Mouse (Mus musculus) kidney, adult 11 months (tissue): ENCODE results near the gene Gstk1.

ENCODE experiments used
- DNase-seq: peaks from one replicate; pipeline ENCODE4 v3.0.0; 2022

Gstk1 gene

DNA sequence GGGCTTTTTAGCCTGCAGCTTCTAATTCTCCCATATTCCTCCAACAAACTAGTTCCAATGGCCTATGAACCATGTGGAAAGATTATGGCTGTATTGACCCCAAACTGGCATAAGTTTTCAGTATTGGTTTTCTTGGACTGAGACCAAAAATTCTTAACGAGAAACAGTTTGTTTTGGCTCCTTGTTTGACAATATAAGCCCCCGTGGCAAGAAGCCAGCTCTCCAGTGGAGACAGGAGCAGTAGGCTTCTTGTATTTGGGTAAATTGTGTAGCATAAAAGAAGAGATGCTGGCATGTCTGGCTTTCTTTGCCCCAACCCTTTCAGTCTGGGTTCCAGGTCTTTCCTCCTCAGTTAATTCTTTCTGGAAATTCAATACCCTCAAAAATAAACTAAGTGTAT, 30.4 kb downstream of the Gstk1 start:
- no peak for DNase-seq

DNA sequence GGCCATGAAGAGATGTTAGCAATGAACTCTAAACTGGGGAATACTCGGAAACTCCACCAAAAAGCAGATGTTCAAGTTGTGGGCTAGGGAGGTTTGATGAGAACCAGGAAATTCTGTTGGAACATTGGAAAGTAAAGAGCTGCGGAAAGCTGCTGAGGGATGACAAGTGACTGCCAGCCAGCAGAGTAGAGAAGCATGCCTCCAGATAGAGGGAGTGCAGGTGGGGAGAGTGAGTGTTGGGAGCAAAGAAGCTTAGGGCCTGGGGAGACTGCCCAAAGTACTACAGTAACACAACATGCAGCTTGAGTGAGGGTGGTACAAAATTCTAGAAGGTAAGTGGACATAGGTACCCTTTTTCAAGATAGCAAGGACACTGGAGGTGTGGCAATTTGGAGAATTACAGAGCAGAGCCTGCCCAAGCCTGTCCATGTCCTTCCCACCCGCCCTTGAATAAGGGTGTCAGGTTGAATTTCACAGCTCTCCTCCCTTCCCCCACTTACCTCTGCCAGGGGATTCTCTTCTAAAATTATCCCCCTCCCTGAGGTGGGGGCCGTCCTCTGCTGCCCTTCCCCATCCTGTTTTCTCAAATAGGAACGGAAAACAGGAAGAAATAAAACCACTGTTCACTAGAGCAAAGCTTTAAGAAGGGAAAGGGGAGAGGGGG, 37.3 kb downstream of the Gstk1 start:
- DNase-seq, result no peak

DNA sequence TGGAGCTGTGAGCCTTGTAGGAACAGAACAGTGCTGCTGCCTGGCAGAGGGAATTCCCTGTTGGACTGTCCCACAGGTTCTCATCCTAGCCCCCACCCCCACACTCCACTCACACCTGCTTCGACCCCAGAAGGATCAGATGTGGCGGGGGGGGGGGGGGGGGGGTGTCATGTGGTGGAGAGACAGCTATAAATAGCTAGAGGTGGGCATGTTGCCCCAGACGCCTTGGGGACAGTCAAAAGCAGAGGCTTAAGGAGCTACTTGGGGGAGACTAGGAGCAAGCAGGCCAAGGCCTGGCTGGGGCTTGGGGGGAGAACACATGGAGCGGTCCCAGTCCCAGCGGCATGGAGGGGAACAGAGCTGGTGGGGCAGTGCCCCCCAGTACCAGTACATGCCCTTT, 40.7 kb downstream of the Gstk1 start, which contains the start of gene Clcn1:
Gene Clcn1, plus strand, starts transcription at position 238 of the 400 bp plus-strand sequence.
- no peak for DNase-seq

DNA sequence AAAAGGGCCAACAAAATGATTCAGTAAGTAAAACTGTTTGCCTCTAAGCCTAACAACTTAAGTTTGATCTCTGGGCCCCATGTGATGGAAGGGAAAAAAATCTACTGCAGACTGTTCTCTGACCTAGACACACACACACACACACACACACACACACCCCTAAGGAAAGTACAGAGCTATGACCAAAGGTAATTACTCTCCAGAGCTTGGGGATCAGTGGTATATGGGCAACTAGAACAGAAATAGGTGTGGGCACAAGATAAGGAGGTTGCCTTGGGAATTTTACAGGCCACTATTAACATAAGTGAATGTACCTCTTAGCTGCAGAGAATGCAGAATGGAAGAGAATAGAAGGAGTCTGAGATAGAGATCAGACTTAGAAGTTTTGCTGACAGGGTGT, 41.8 kb downstream of the Gstk1 start:
- no peak for DNase-seq

DNA sequence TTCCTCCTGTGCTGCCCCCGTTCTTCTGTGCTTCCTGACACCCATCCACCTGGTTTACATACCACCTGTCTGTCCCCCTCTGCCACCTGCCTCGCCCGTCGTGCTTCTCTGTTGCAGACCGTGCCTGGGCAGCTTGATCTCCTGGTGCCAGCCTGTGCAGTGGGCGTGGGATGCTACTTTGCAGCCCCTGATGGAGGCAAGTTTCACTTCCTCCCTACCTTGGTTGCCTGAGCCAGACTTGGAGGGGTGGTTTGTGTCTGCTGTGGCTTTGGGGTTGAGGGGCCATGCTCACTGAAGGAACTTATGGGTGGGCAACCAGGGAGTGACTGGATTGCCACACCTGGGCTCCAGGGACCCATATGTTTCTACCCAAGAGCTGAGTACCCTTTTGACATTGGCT, 47.6 kb downstream of the Gstk1 start:
- DNase-seq, result no peak

DNA sequence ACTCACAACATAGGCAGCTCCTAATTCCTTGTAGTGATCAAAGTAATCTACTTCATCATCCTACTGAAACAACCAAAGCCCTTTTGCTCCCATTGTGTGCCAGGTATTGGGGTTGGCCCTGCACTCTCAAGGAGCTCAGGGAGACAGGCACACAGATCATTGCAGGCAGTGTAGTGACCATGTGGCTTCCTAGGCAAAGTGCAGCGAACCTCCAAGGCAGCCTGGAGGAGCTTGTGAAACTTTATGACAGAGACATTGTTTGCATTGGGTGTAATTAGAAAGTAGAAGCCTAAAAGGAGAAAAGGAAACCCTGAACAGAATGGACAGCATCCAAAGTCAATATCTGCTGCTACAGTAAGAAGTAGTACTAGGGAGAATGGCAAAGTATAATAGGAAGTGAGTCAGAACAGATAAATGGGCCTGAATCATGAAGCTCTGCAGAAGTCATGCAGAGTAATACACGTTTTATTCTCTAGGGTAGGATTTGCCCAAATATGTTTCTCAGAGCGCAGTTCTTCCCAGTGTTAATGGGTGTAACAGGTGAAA, 49.9 kb downstream of the Gstk1 start:
- no peak for DNase-seq

DNA sequence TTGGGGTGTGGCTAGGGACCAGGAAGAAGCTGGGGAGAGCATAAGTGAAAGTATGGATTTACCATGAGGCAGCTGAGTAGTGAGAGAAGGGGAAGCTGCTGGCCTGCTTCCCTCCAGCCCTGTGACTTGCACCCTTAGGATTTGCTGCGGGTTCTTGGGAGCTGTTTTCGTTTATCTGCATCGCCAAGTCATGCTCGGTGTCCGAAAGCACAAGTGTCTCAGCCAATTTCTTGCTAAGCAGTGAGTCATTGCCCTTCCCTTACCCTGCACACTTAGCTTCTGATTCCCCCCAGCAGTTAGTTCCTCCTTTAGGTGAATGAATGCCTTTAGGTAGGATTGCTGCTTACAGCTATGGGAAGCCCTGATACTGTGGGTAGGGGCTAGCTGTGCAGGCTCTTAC, 53.6 kb downstream of the Gstk1 start:
- no peak for DNase-seq
